Mouse (Mus musculus): ENCODE measurements around the gene Pdxp. TPM values are rescaled to one million over a fixed set of nuclear protein-coding genes. Genes with fewer than 3 reads are reported as not detected.

Pdxp gene
- polyA plus RNA-seq, 1 experiment from 2014 or later: 11.8 TPM

GRCm38 (mm10) chr15:78899740-78900584 lies 13.8 kb upstream of the Pdxp start, which contains the start of gene Sh3bp1:
TSS of gene Sh3bp1 (plus strand) at chr15:78899768.
- peak within 1 kb of the TSS; percentile 84 for H3K9ac ChIP-seq
- H3K4me2 ChIP-seq: peak within 1 kb of the TSS; percentile 83
- ATAC-seq (ENCODE audit: insufficient read depth, low FRiP score, low read depth): peak; percentile 52; the same call in 1 of the 2 replicates
- H3K27me3 ChIP-seq (replicated peaks): no peaks in the 10 kb centered on the region
- H3K9me3 ChIP-seq: no peaks in the 10 kb centered on the region
- peaks cover 50% of the 10 kb centered on the region for H3K4me1 ChIP-seq
- H3K27ac ChIP-seq: peak within 1 kb of the TSS; percentile 84
- under 1% methylated on average over 47 of the region's 47 CpGs for WGBS
- peak within 1 kb of the TSS; percentile 86 for H3K4me3 ChIP-seq (replicated peaks)
- peaks cover 11% of the 10 kb centered on the region for H3K36me3 ChIP-seq

GRCm38 (mm10) chr15:78900585-78901421 lies 12.9 kb upstream of the Pdxp start:
- H3K9me3 ChIP-seq: no peaks in the 10 kb centered on the region
- peak; percentile 19; the same call in 1 of the 2 replicates for ATAC-seq (ENCODE audit: insufficient read depth, low FRiP score, low read depth)

GRCm38 (mm10) chr15:78901422-78901789 lies 12.3 kb upstream of the Pdxp start:
- Histone ChIP-seq H3K4me3 (replicated peaks) (peak overlapping the region; percentile 86), H3K9me3 (no peaks in the 10 kb centered on the region), H3K4me1 (peaks cover 45% of the 10 kb centered on the region), H3K36me3 (peaks cover 25% of the 10 kb centered on the region), H3K4me2 (peak overlapping the region; percentile 83), H3K27me3 (replicated peaks) (no peaks in the 10 kb centered on the region), H3K9ac (0 out of 2 replicates have a peak overlapping the region, but pooled peaks have one; percentile 84), H3K27ac (peak overlapping the region; percentile 84)
- 38% methylated on average over 8 of the region's 8 CpGs for WGBS
- no peak for ATAC-seq (ENCODE audit: insufficient read depth, low FRiP score, low read depth)

More at GRCm38 (mm10) chr15:78900585-78901421, 12.9 kb upstream of the Pdxp start:
- Histone ChIP-seq H3K27me3 (replicated peaks) (no peaks in the 10 kb centered on the region), H3K4me2 (peak overlapping the region; percentile 83), H3K4me1 (peaks cover 49% of the 10 kb centered on the region), H3K4me3 (replicated peaks) (peak overlapping the region; percentile 86), H3K36me3 (peaks cover 19% of the 10 kb centered on the region), H3K27ac (peak overlapping the region; percentile 84), H3K9ac (peak overlapping the region; percentile 84)
- WGBS: 12% methylated on average over 18 of the region's 18 CpGs

GRCm38 (mm10) chr15:78903243-78903642 lies 10.5 kb upstream of the Pdxp start:
- Histone ChIP-seq H3K36me3 (peaks cover 40% of the 10 kb centered on the region), H3K4me3 (replicated peaks) (no peak overlapping the region), H3K9me3 (no peaks in the 10 kb centered on the region), H3K9ac (no peak overlapping the region), H3K4me1 (peaks cover 32% of the 10 kb centered on the region), H3K27me3 (replicated peaks) (no peaks in the 10 kb centered on the region), H3K4me2 (no peak overlapping the region), H3K27ac (no peak overlapping the region)
- 0 out of 2 replicates have a peak, but pooled peaks have one; percentile 3 for ATAC-seq (ENCODE audit: insufficient read depth, low FRiP score, low read depth)
- WGBS: 5% methylated on average over 2 of the region's 2 CpGs

- no peak overlapping the region for H3K27ac ChIP-seq
These were observed 5.3 kb upstream of the Pdxp start for GRCm38 (mm10) chr15:78908399-78908798.

GRCm38 (mm10) chr15:78908982-78909381 lies 4.7 kb upstream of the Pdxp start:
- Histone ChIP-seq H3K4me3 (replicated peaks) (no peak overlapping the region), H3K27me3 (replicated peaks) (no peaks in the 10 kb centered on the region), H3K4me1 (no peaks in the 10 kb centered on the region; the same call in 1 of the 2 replicates), H3K36me3 (peaks cover 51% of the 10 kb centered on the region), H3K9ac (no peak overlapping the region), H3K9me3 (no peaks in the 10 kb centered on the region), H3K27ac (no peak overlapping the region), H3K4me2 (no peak overlapping the region)
- WGBS: 83% methylated on average over 8 of the region's 8 CpGs
- ATAC-seq (ENCODE audit: insufficient read depth, low FRiP score, low read depth): no peak

More at GRCm38 (mm10) chr15:78908399-78908798, 5.3 kb upstream of the Pdxp start:
- Histone ChIP-seq H3K9ac (no peak overlapping the region), H3K4me3 (replicated peaks) (no peak overlapping the region), H3K27me3 (replicated peaks) (no peaks in the 10 kb centered on the region), H3K4me2 (no peak overlapping the region), H3K36me3 (peaks cover 52% of the 10 kb centered on the region), H3K9me3 (no peaks in the 10 kb centered on the region), H3K4me1 (peaks cover 3% of the 10 kb centered on the region; the same call in 1 of the 2 replicates)
- 69% methylated on average over 7 of the region's 7 CpGs for WGBS
- no peak for ATAC-seq (ENCODE audit: insufficient read depth, low FRiP score, low read depth)

GRCm38 (mm10) chr15:78912040-78912439 lies 1.7 kb upstream of the Pdxp start:
- H3K4me3 ChIP-seq (replicated peaks): no peak overlapping the region
- H3K9me3 ChIP-seq: no peaks in the 10 kb centered on the region
- peaks cover 25% of the 10 kb centered on the region for H3K4me1 ChIP-seq
- WGBS: 34% methylated on average over 9 of the region's 9 CpGs
- no peak overlapping the region for H3K9ac ChIP-seq
- ATAC-seq (ENCODE audit: insufficient read depth, low FRiP score, low read depth): no peak
- no peak overlapping the region for H3K4me2 ChIP-seq
- no peaks in the 10 kb centered on the region for H3K27me3 ChIP-seq (replicated peaks)
- no peak overlapping the region for H3K27ac ChIP-seq
- H3K36me3 ChIP-seq: peaks cover 22% of the 10 kb centered on the region

- peak overlapping the region; percentile 72 for H3K4me3 ChIP-seq (replicated peaks)
- WGBS: under 1% methylated on average over 82 of the region's 87 CpGs
- peak overlapping the region; percentile 89 for H3K27ac ChIP-seq
- peak; percentile 52 for ATAC-seq (ENCODE audit: insufficient read depth, low FRiP score, low read depth)
- no peaks in the 10 kb centered on the region for H3K27me3 ChIP-seq (replicated peaks)
- no peaks in the 10 kb centered on the region for H3K9me3 ChIP-seq
- H3K36me3 ChIP-seq: peaks cover 4% of the 10 kb centered on the region; the same call in 1 of the 2 replicates
- peak overlapping the region; percentile 99 for H3K4me2 ChIP-seq
- H3K9ac ChIP-seq: peak overlapping the region; percentile 57
- peaks cover 25% of the 10 kb centered on the region for H3K4me1 ChIP-seq
These were observed 538 bp downstream of the Pdxp start for GRCm38 (mm10) chr15:78914091-78914822.

GRCm38 (mm10) chr15:78914823-78915659 lies 1.3 kb downstream of the Pdxp start:
- H3K4me1 ChIP-seq: peaks cover 25% of the 10 kb centered on the region
- WGBS: 40% methylated on average over 8 of the region's 8 CpGs
- H3K4me3 ChIP-seq (replicated peaks): peak overlapping the region; percentile 72
- ATAC-seq (ENCODE audit: insufficient read depth, low FRiP score, low read depth): no peak
- H3K9ac ChIP-seq: peak overlapping the region; percentile 57; the same call in 1 of the 2 replicates
- peak overlapping the region; percentile 99 for H3K4me2 ChIP-seq
- no peak overlapping the region for H3K27ac ChIP-seq
- H3K27me3 ChIP-seq (replicated peaks): no peaks in the 10 kb centered on the region
- no peaks in the 10 kb centered on the region for H3K9me3 ChIP-seq
- peaks cover 6% of the 10 kb centered on the region; the same call in 1 of the 2 replicates for H3K36me3 ChIP-seq

- H3K27ac ChIP-seq: no peak overlapping the region
- no peak overlapping the region for H3K9ac ChIP-seq
- H3K36me3 ChIP-seq: 0 out of 2 replicates have a peak, but pooled peaks cover 4% of the 10 kb centered on the region
- peak overlapping the region; percentile 99 for H3K4me2 ChIP-seq
- 7% methylated on average over 8 of the region's 8 CpGs for WGBS
- peaks cover 25% of the 10 kb centered on the region for H3K4me1 ChIP-seq
- no peaks in the 10 kb centered on the region for H3K9me3 ChIP-seq
- no peak for ATAC-seq (ENCODE audit: insufficient read depth, low FRiP score, low read depth)
- H3K27me3 ChIP-seq (replicated peaks): no peaks in the 10 kb centered on the region
- peak overlapping the region; percentile 72; the same call in 1 of the 2 replicates for H3K4me3 ChIP-seq (replicated peaks)
These were observed 1.9 kb downstream of the Pdxp start for GRCm38 (mm10) chr15:78915660-78916017.

Measured in stomach, embryonic 15.5 days (tissue).